Comparison of ENCODE assay signal across 7 mouse cellular contexts in the genomic region with DNA sequence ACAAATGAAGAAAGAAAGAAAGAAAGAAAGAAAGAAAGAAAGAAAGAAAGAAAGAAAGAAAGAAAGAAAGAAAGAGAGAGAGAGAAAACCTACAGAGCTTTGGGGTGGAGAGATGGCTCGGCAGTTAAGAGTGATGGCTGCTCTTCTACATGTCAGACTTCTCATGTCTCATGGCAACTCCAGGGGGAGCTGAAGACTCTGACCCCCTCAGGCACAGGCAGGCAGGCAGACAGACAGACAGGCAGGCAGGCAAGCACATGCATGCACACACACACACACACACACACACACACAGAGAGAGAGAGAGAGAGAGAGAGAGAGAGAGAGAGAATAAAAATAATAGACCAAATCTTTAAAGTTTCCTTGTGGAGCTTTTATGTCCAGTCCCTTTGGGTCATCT. TPM values are rescaled to one million over a fixed set of nuclear protein-coding genes. Genes with fewer than 3 reads are reported as not detected.
DNase-seq lines count a peak whose midpoint lies in the region; ATAC-seq and TF ChIP-seq lines count a peak whose summit lies in the region.
"Not testable (repeated sequence)": the region's sequence is repeated elsewhere in the genome, so short reads cannot be mapped to it uniquely, and the experiment has no call there.

No protein-coding gene starts in this region.

- not testable (repeated sequence) for H3K36me3 ChIP-seq in heart, embryonic 13.5 days; limb, embryonic 10.5 days; liver, embryonic 15.5 days (replicated peaks); myocyte (ENCODE audit: control insufficient read depth, insufficient read depth)

- peak; percentile 71 for DNase-seq in 416B (ENCODE audit: low read depth)
- peak; percentile 10 for DNase-seq in NIH3T3 (ENCODE audit: low read depth)
- peak; percentile 86 for DNase-seq in heart, adult 11 months
- peak; percentile 23 for DNase-seq in limb, embryonic 10.5 days (ENCODE audit: low spot score)

- not testable (repeated sequence) for TF ChIP-seq POLR2A in myocyte (IDR thresholded peaks at IDR 0.05; ENCODE audit: insufficient read length, low read depth)

- ATAC-seq in heart, embryonic 13.5 days (ENCODE audit: extremely low read depth, insufficient number of reproducible peaks, low FRiP score, low TSS enrichment); liver, embryonic 15.5 days (ENCODE audit: insufficient read depth): not testable (repeated sequence)

- H3K4me3 ChIP-seq in heart, embryonic 13.5 days; limb, embryonic 10.5 days; liver, embryonic 15.5 days (replicated peaks); myocyte: not testable (repeated sequence)

- H3K4me2 ChIP-seq in heart, embryonic 13.5 days: peak overlapping the region; percentile 51
- H3K4me2 ChIP-seq in liver, embryonic 15.5 days: peak overlapping the region; percentile 52
- H3K4me2 ChIP-seq in myocyte (ENCODE audit: low read depth): peak overlapping the region; percentile 42

- H3K79me2 ChIP-seq in myocyte (ENCODE audit: control insufficient read depth, insufficient read depth): not testable (repeated sequence)

- peak overlapping the region; percentile 69 for H3K27ac ChIP-seq in heart, embryonic 13.5 days (replicated peaks)
- H3K27ac ChIP-seq in limb, embryonic 10.5 days: not testable (repeated sequence)
- H3K27ac ChIP-seq in liver, embryonic 15.5 days (replicated peaks): peak overlapping the region; percentile 43; the same call in 1 of the 2 replicates

- H3ac ChIP-seq in myocyte (ENCODE audit: control insufficient read depth, insufficient read length): not testable (repeated sequence)

- peak overlapping the region; percentile 56; the same call in 1 of the 2 replicates for H3K9ac ChIP-seq in heart, embryonic 13.5 days
- H3K9ac ChIP-seq in liver, embryonic 15.5 days: peak overlapping the region; percentile 40; the same call in 1 of the 2 replicates

- not testable (repeated sequence) for H3K27me3 ChIP-seq in heart, embryonic 13.5 days (replicated peaks); myocyte (ENCODE audit: control insufficient read depth, insufficient read depth, insufficient read length)
- H3K27me3 ChIP-seq in limb, embryonic 10.5 days (ENCODE audit: low read depth, poor library complexity, severe bottlenecking): peaks cover 67% of the 10 kb centered on the region
- H3K27me3 ChIP-seq in liver, embryonic 15.5 days: peaks cover 55% of the 10 kb centered on the region

- H3K4me1 ChIP-seq in heart, embryonic 13.5 days: peaks cover 80% of the 10 kb centered on the region
- H3K4me1 ChIP-seq in limb, embryonic 10.5 days: peaks cover 35% of the 10 kb centered on the region
- peaks cover 84% of the 10 kb centered on the region for H3K4me1 ChIP-seq in liver, embryonic 15.5 days (replicated peaks)

- not testable (repeated sequence) for H3K9me3 ChIP-seq in heart, embryonic 13.5 days; limb, embryonic 10.5 days (replicated peaks); liver, embryonic 15.5 days (replicated peaks)

- WGBS in heart, embryonic 13.5 days: 31% methylated on average over 1 of the region's 1 CpGs
- 56% methylated on average over 1 of the region's 1 CpGs for WGBS in limb, embryonic 10.5 days
- WGBS in liver, embryonic 15.5 days (ENCODE audit: insufficient replicate concordance): 4% methylated on average over 1 of the region's 1 CpGs

RNA-seq across cellular contexts. Expression of a gene that starts 3.6 kb away (rescaled TPM):
- polyA plus RNA-seq in heart, embryonic 13.5 days (2015; fragmentation: Nextera tagmentation; extraction: Ambion mirVana): 2.0 and 2.3 TPM in 2 replicates
- 0.33 and 0.50 TPM in 2 replicates for polyA plus RNA-seq in limb, embryonic 10.5 days (2016; fragmentation: Nextera tagmentation; extraction: Ambion mirVana)
- polyA plus RNA-seq in liver, embryonic 15.5 days (2015; fragmentation: Nextera tagmentation; extraction: Ambion mirVana): 0.26 and 0.32 TPM in 2 replicates
- polyA plus RNA-seq in myocyte (2012; fragmentation: generic; extraction: Trizol): 5.1 TPM

RNA-seq across cellular contexts. Expression of a gene that starts 13.4 kb away (rescaled TPM):
- polyA plus RNA-seq in heart, embryonic 13.5 days (2015; fragmentation: Nextera tagmentation; extraction: Ambion mirVana): 18.1 and 20.2 TPM in 2 replicates
- polyA plus RNA-seq in limb, embryonic 10.5 days (2016; fragmentation: Nextera tagmentation; extraction: Ambion mirVana): 51.6 and 53.4 TPM in 2 replicates
- polyA plus RNA-seq in liver, embryonic 15.5 days (2015; fragmentation: Nextera tagmentation; extraction: Ambion mirVana): 16.7 and 19.0 TPM in 2 replicates
- 7.5 TPM for polyA plus RNA-seq in myocyte (2012; fragmentation: generic; extraction: Trizol)

Comparison
In these comparisons a context has a peak if more than half of its experiments do, and no peak if none do; other contexts are left out.
1. DNase-seq: peak in every context shown above with its lines; median percentile 86 in heart, adult 11 months; 71 in 416B; 23 in limb, embryonic 10.5 days; 10 in NIH3T3.